Mouse (Mus musculus) testis, adult 2 months (tissue): ENCODE data around the gene Gm35315. TPM values are rescaled to one million over a fixed set of nuclear protein-coding genes. Genes with fewer than 3 reads are reported as not detected.
A peak's percentile ranks its signal among the peaks of the same experiment; 100 is the strongest.

ENCODE experiments used
- H3K27ac ChIP-seq: fragments of 200-500 bp; 2 replicates; pipeline ENCODE4 v1.5.1; 2012; ENCODE audit warnings: low read depth, low read length; ENCODE audit not compliant: control insufficient read depth, insufficient read depth
- H3K27me3 ChIP-seq: fragments of 200-500 bp; 2 replicates; pipeline ENCODE4 v1.6.1; 2012; ENCODE audit warnings: mild to moderate bottlenecking, low read length, moderate library complexity; ENCODE audit not compliant: control insufficient read depth, insufficient read depth
- H3K36me3 ChIP-seq: fragments of 200-500 bp; 2 replicates; pipeline ENCODE4 v1.6.1; 2012; ENCODE audit warnings: mild to moderate bottlenecking, low read length; ENCODE audit not compliant: control insufficient read depth, insufficient read depth
- H3K4me1 ChIP-seq: fragments of 200-500 bp; 2 replicates; pipeline ENCODE4 v1.6.1; 2012; ENCODE audit warnings: low read length; ENCODE audit not compliant: control insufficient read depth, insufficient read depth
- H3K4me3 ChIP-seq: fragments of 200-500 bp; 2 replicates; pipeline ENCODE4 v1.5.1; 2012; ENCODE audit warnings: low read depth, mild to moderate bottlenecking, low read length, moderate library complexity, mixed read lengths; ENCODE audit not compliant: control insufficient read depth
- CTCF ChIP-seq: fragments of 200-500 bp; IDR thresholded peaks from 2 replicates; pipeline ENCODE4 v1.5.1; 2012; ENCODE audit warnings: low read depth, mild to moderate bottlenecking, inconsistent platforms, low read length, moderate library complexity; ENCODE audit not compliant: control insufficient read depth, insufficient read depth, insufficient replicate concordance
- POLR2A ChIP-seq: fragments of 200-500 bp; IDR thresholded peaks from 2 replicates; pipeline ENCODE4 v1.6.1; 2012; ENCODE audit warnings: low read depth, mild to moderate bottlenecking, inconsistent platforms, low read length, moderate library complexity; ENCODE audit not compliant: control insufficient read depth
- polyA plus RNA-seq: library from polyadenylated mRNA; depleted of rRNA; stranded (reverse); fragments of >200 nt; gene quantifications from 2 replicates; pipeline ENCODE4 v1.2.3, GENCODE M21; 2012; rRNA removed

Gm35315 gene
- polyA plus RNA-seq, 1 experiment, result 0.17 TPM

GRCm38 (mm10) chr5:110057637-110058408 lies 36.4 kb downstream of the Gm35315 start:
- H3K27me3 ChIP-seq, result no peaks in the 10 kb centered on the region
- H3K4me3 ChIP-seq, result peak overlapping the region; percentile 90
- TF ChIP-seq POLR2A (no peak; the same call in 1 of the 2 replicates), CTCF (no peak)

More at GRCm38 (mm10) chr5:110057637-110058408, 36.4 kb downstream of the Gm35315 start:
- H3K4me1 ChIP-seq, result peaks cover 2% of the 10 kb centered on the region; the same call in 1 of the 2 replicates
- H3K27ac ChIP-seq, result peak overlapping the region; percentile 75
- no peaks in the 10 kb centered on the region for H3K36me3 ChIP-seq

Other genes with a start within 250 kb of the Gm35315 start
- 1.3 and 16.8 TPM in 2 replicates for gene Gm15446, start 171.0 kb downstream of the Gm35315 start, polyA plus RNA-seq
- gene Zfp932, start 97.9 kb downstream of the Gm35315 start, polyA plus RNA-seq, result 4.4 and 7.7 TPM in 2 replicates
- gene Gm17655, start 21.9 kb downstream of the Gm35315 start, polyA plus RNA-seq, result 0.07 and 0.14 TPM in 2 replicates
- gene Plcxd1, start 5.5 kb upstream of the Gm35315 start, polyA plus RNA-seq, result 1.1 and 1.2 TPM in 2 replicates
- 13.9 and 17.4 TPM in 2 replicates for gene Gtpbp6, start 13.8 kb upstream of the Gm35315 start, polyA plus RNA-seq
- 0.16 and 0.25 TPM in 2 replicates for gene Zfp605, start 15.7 kb upstream of the Gm35315 start, polyA plus RNA-seq
- 78.5 and 79.3 TPM in 2 replicates for gene Chfr, start 41.4 kb upstream of the Gm35315 start, polyA plus RNA-seq
- 37.4 and 40.8 TPM in 2 replicates for gene Golga3, start 82.3 kb upstream of the Gm35315 start, polyA plus RNA-seq
- 10.1 and 10.6 TPM in 2 replicates for gene Ankle2, start 136.6 kb upstream of the Gm35315 start, polyA plus RNA-seq
- 16.0 and 17.4 TPM in 2 replicates for gene Pgam5, start 175.5 kb upstream of the Gm35315 start, polyA plus RNA-seq
- gene Pxmp2, start 191.8 kb upstream of the Gm35315 start, polyA plus RNA-seq, result 6.4 and 7.6 TPM in 2 replicates
- 36.1 and 37.2 TPM in 2 replicates for gene Pole, start 191.9 kb upstream of the Gm35315 start, polyA plus RNA-seq
- gene P2rx2, start 248.8 kb upstream of the Gm35315 start, polyA plus RNA-seq, result 70.2 and 93.7 TPM in 2 replicates